Mouse (Mus musculus) adrenal gland, postnatal 36 days (tissue): ENCODE data around the gene Lrrfip1. TPM values are rescaled to one million over a fixed set of nuclear protein-coding genes. Genes with fewer than 3 reads are reported as not detected.

Experiments
- DNase-seq, 2 experiments: peaks; one replicate each; pipeline ENCODE4 v3.0.0; 2021; ENCODE audit warnings: mixed read lengths in 1 of 2
- total RNA-seq, 2 experiments: library from RNA; stranded (reverse); gene quantifications; 2 replicates each; pipeline ENCODE4 v1.2.3; 2021

Lrrfip1 gene
- total RNA-seq, 2 experiments from 2014 or later = 56.6 to 59.1 TPM

GRCm38 (mm10) chr1:91137036-91137435, 138.5 kb downstream of the Lrrfip1 start:
- no peak for DNase-seq

GRCm38 (mm10) chr1:91144813-91145212, 146.3 kb downstream of the Lrrfip1 start, which contains the start of gene Rbm44:
Gene Rbm44 (plus strand): TSS chr1:91145089.
- no peak for DNase-seq

GRCm38 (mm10) chr1:91151509-91151908, 153.0 kb downstream of the Lrrfip1 start:
- no peak for DNase-seq

GRCm38 (mm10) chr1:91166798-91167197, 168.3 kb downstream of the Lrrfip1 start:
- DNase-seq = no peak

- no peak for DNase-seq
Measured at GRCm38 (mm10) chr1:91169157-91169556, 170.6 kb downstream of the Lrrfip1 start.

GRCm38 (mm10) chr1:91174796-91175195, 176.3 kb downstream of the Lrrfip1 start:
- DNase-seq = no peak

GRCm38 (mm10) chr1:91176026-91176425, 177.5 kb downstream of the Lrrfip1 start:
- no peak for DNase-seq

GRCm38 (mm10) chr1:91176871-91177270, 178.3 kb downstream of the Lrrfip1 start:
- DNase-seq = no peak

Other genes with a start within 250 kb of the Lrrfip1 start
- 10 to 100 TPM; 38.0 to 66.0 TPM for gene Col6a3, start 154.8 kb upstream of the Lrrfip1 start, total RNA-seq
- gene Mlph, start 83.7 kb upstream of the Lrrfip1 start, total RNA-seq = 1 to 10 TPM; 2.2 to 2.3 TPM
- gene Prlh, start 45.6 kb upstream of the Lrrfip1 start, total RNA-seq = not detected
- gene Rab17, start 29.1 kb upstream of the Lrrfip1 start, total RNA-seq = not detected
- gene Rbm44, start 146.4 kb downstream of the Lrrfip1 start, total RNA-seq = not detected
- gene Ramp1, start 181.1 kb downstream of the Lrrfip1 start, total RNA-seq = 1 to 10 TPM; 6.1 to 6.3 TPM